Mouse (Mus musculus) left cerebral cortex, adult 11 months (tissue): ENCODE results near the gene Phf12.

Source experiments
- DNase-seq: peaks from one replicate; pipeline ENCODE4 v3.0.0; 2022; ENCODE audit warnings: low spot score

The Phf12 gene

DNA sequence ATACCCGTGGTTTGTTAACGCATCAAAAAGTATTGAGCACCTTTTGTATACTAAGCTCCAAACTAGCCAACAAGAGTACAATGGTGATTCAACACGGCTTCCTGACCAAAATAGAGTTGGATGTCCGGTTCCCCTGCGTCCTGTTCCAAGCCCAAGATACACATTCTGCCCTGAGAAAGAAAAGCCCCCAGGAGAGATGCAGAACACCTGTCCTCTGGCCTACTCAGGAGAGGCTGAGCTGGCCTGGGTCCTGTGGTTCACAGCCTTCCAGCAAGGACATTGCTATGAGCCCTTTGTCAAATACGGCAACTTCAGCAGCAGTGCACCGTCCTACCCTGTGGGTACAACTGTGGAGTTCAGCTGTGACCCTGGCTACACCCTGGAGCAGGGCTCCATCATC is 9.0 kb upstream of the Phf12 start:
- DNase-seq, result no peak

DNA sequence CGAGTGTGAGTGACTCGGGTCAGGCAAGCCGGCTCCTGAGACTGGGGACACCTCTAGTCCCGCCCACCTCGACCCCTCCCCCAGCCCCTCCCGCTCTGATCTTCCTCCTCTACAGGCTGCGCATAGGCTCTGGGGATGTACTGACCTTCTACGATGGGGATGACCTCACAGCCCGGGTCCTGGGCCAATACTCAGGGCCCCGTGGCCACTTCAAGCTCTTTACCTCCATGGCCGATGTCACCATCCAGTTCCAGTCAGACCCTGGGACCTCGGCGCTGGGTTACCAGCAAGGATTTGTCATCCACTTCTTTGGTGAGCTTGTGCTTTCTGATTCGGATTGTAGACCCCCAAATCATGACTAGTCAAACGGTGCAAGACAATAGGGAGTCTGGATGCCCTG is 8.2 kb upstream of the Phf12 start:
- no peak for DNase-seq

DNA sequence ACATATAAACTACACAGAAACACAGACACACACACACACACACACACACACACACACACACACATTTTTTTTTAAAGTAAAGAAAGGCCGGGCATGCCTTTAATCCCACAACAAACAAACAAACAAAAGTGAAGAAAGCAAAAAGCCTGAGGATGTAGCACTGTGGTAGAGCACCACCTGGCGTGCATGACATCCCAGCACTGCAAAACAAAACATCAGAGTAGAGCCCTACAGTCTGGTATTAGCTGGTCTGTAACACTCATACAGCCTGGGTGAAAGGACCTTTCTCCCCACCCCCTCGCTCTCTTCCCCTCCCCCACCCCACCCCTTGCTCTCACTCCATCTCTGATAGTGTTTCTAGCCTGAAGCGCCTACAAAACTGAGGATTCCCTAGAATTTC is 6.7 kb upstream of the Phf12 start:
- no peak for DNase-seq

DNA sequence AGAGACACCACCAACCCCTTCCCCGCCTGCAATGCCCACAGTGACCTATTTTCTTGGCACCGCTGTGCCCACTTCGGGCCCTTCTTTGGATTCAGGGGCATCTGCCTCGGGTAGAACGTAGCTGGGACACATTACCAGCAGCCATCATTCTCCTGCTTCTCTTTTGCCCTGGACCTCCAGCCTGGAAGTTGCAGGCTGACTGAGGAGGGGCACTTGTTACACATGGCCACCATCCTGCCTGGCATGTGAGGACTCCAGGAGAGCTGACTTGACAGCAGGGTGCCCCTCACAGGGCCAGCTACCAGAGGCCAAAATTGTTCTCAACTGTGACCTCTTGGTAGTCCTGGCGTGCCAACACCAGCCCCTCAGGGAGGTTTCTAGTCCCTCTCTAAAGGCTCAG is 4.4 kb upstream of the Phf12 start:
- DNase-seq, result no peak

DNA sequence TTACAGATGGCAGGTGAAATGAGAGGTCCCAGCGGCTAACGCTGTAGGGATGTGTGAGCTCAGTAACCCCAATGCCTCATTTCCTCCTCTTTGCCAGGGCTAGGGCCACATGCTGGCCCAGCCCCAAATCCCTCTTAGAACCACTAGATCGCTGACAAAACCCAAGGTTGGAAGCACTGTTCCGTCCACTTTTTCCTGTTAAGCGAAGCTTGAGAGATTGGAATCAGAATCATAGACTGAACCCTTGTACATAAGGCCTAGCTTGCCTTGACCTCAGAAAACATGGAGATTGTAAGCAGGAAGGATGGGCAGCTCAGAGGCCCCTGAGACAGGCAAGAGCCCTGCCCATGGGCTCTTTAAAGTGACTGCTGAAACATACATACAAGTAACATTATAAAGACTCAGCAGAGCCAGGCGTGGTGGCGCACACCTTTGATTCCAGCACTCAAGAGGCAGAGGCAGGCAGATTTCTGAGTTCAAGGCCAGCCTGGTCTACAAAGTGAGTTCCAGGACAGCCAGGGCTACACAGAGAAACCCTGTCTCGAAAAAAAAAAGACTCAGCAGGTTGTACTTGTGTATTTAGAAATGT is 3.2 kb upstream of the Phf12 start:
- no peak for DNase-seq

DNA sequence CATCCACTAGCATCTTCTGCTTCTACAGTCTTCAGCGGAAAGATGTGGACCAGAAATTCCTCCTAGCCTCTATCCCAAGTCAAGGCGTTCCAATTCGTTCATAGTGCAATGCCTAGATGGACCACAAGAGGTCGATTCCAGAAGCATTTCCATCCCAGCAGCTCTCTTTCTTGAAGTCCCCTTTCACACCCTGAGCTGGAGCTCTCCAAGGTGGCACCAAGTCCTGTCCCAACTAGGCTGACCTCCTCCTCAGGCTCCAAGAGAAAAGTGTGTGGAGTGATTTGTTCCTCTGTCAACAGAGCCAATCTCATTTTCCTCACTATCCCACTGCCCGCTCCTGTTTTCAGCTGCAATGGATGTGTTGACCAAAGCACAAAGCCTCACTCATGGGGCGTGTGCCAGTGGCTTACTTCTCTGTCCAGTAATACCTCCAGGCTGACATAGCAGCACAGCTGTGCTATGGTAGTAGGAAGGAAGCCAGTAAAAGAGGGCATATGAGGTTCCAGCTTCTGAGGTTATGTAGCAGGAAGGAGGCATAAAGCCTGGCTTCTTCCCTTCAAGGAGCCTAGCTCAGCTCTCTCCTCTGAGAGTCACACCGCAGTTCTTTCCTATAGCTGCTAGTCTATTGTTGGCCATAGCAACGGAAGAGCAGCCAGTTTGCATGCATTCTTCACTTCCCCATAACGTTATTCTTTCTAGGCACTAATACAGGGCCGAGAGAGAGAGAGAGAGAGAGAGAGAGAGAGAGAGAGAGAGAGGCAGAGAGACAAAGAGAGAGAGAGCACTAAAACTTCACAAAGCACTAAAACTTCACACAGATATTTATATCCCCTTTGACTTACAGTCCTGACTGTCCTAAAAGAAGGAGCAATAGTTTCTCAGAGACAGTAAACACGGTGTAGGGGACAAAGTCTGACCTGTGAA is 2.0 kb upstream of the Phf12 start:
- peak; percentile 50 for DNase-seq

DNA sequence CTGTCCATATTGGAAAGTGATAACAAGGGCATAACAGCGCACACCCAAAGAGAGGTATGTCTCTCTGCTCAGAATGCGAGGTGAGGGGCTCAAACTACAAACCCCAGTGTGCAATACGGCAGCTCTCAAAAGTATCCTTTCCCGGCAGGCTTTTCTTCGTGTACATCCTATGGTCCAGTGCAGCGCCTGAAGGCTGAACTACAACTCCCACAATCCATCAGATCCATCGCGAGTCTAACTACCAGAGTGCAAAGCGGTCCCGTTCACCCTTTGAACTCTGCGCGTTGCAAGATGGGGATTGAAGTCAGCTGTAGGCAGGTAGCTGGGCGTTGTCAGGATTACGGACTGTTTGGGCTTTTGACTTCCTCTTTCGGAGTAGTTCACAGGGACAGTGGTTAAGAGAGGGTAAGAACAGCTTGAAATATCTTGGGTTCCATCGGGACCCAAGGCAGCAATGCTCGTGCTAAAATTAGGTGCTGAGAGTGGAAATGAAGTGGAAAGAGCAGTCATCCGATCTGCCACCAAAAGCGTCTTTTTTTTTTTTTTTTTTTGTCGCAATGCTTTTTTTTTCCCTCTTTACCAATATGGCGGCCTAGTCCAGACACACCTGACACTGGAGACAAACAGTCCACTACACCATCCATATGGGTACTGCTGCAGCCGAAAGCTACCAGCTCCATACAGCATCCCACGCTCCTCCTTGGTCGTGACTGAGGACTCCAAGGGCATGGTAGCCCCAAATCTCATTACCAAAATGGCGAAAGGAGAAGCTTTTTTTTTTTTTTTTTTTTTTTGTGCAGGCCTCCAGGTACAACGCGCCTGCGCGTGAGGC is 729 bp upstream of the Phf12 start:
- DNase-seq, result peak; percentile 98

DNA sequence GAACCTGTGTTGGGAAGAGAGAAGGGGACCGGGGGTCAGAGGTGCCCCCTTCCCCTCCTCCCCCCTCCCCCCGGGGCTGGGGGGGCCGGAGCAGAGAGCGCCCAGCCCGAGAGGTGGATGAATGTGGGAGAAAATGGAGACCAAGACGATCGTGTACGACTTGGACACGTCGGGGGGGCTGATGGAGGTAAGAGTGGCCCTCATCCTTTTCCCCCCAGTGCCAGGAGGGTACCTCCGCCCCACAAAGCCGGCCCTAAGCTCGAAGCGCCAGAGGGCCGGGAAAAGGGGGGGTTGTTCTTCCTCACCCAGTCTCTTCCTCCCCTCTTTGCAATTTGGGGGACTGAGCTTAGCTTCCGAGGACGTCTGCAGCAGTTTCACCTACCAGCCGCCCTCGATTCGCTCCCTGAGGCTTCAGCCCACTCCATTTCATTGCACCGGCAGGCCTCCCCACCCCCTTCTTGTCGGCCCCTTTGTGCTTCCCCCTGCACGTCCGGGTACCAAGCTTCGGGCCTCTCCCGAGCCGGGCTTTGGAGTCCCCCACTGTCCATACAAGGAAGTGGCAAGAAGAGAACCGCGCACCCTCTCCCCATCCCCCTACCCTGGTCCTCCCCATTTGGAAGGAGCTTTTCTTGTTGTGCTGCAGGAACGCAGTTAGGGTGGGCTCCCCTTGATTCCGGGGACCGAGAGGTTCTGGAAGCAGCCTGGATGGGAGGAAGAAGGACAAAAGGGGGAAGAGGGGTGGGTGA is 810 bp downstream of the Phf12 start:
- no peak for DNase-seq

DNA sequence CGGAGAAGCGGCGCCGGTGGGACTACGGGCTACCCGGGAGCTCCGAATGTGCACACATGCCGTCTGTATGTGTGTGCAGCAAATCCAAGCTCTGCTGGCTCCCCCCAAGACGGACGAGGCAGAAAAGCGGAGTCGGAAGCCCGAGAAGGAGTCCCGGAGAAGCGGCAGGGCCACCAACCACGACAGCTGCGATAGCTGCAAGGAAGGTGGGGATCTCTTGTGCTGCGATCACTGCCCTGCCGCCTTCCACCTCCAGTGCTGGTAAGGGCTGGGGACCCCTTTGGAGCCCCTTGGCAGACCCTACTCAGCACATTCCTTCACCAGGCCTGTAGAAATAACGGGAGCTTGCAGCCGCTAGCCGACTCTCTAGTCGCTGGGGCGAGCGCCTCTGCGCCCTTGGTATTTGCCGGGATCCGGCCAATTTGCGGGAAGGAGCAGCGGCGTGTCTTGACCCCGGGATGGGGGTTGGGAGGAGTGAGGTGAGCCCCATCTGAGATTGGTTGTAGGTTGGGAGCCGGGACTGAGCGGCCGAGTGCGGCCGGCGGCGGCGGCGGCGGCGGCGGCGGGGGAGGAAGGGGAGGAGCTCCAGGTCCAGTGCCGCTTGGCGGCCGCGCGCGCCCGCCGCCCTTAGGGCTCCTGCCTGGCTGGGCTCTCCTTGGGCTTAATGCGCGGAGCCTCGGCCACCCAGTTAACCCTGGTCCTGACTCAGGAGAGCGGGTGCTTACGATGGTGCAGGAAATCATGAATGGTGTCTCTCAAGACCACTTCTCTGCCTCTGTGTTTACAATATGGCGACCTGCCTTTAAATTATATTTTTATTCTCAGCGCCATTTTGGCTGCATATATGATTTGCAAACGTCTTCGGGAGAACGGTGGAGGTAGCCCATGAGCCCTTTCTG is 1.6 kb downstream of the Phf12 start:
- DNase-seq, result peak; percentile 37

DNA sequence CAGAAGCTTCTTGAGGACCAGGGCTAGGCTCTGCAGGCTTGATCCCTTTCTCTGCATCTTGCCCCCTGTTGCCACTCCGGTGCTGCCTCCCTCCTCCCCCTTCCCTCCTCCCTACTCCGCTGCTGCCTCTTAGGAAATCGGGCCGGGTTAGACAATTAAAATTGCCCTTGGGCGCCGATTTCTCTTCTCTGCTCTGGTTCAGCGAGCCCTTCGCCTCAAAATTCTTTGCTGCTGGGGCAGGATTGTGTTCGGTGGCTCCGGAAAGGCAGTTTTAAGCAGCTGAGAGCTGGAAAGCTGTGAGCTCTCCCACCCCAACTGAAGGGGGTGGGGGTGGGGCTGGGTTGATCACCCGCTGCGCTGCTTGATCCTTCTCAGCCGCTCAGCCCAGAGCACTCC is 2.3 kb downstream of the Phf12 start:
- DNase-seq, result peak; percentile 40

DNA sequence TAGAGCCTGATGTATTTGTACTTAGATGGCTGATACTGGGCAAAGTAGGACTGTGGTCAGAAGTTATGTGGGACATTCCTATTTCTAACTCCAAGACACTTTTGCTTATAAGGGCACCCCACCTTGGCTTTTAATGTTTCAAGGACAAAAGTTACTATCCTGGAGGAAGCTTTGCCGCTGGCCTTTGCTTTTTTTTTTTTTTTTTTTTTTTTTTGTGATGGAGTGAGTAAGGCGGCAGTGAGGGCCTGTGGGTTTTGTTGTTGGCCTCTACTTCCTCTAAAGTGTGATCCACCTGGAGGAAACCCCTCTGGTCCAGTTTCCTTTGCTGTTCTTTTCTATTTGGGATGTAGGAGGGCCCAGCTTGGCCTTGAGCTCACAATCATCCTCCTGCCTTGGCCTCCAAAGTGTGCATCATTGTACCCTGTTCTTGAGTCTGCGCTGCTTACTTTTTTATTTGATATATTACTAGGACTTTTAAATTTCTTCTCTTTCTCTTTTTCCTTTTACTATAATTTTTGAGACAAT is 3.0 kb downstream of the Phf12 start:
- DNase-seq, result no peak

DNA sequence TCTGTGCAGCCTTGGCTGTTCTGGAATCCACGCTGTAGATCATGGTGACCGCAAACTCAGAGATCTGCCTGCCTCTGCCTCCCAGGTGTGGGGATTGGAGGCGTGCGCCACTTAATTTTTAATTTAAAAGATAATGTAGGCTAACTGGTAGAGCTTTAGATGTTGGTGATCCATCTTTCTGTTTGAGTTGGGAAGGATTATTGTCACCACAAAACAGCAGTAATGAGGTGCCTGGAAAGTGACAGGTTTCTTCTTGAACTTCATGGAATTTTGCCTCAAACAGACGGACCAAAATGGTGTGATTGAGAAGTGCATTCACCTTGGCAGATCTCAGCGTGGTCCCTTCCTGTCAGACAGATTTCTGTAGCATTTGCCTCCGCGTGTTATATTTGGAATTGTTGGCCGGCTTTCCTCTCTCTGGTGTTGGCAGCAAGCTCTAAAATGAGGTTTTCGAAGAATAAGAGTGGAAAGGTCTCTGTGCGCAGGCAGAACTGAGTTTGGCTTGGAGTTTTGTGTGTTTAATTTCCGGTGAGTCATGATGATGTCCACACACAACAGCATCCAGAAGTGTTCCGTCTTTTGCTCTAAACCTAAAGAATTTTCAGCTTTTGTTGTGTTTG is 6.6 kb downstream of the Phf12 start:
- no peak for DNase-seq

DNA sequence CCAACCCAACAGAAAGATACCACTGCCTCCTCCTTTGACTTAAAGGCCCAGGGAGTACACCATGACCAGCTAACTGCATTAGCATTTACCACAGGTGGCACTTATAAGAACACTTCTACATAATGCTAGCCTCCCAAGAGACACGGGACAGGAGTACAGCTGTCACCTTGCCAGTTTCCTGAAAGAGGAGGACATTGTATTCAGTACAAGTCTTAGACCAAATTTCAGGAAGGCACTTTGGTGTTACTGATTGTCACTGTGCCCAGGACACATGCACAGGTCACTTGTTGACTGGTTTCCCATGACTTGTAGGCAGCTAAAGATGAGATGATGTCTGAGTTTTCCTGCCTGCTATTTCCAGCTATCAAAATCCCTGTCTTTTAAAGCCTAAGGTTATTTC is 13.0 kb downstream of the Phf12 start:
- DNase-seq, result no peak

DNA sequence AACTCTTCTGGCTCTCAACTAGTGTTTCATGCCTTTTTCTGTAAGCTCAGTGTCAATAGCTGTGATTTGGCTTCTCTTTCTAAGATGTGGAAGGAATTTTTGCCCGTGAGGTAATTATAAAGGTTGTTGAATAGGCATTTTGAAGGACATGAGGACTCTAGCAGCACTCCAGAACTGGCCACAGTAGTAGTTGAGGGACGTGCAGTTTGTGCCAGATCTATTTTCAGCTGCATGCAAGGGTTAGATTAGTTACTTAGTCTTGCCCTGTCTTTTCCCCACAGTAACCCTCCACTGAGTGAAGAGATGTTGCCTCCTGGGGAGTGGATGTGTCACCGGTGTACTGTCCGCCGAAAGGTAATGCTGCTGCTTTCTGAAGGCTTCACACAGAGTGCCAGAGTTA is 23.9 kb downstream of the Phf12 start:
- no peak for DNase-seq

DNA sequence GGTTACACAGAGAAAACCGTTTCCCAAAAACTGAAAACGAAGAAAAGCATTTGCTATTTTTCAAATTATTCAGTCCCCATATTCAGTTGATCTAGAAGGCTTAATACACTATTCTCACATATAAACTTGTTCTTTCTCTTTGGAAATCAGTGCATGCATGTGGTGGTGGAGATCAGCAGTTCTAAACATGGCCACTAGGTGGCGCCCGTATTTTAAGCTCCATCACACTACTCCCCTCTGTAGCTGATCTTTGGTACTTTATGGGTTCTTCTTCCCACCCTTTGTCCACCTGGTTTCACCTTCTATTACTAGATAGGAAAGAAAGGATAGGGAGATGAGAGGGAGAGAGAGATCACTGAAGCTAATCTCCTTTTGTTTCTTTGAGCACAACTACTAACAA is 37.1 kb downstream of the Phf12 start:
- DNase-seq, result no peak

DNA sequence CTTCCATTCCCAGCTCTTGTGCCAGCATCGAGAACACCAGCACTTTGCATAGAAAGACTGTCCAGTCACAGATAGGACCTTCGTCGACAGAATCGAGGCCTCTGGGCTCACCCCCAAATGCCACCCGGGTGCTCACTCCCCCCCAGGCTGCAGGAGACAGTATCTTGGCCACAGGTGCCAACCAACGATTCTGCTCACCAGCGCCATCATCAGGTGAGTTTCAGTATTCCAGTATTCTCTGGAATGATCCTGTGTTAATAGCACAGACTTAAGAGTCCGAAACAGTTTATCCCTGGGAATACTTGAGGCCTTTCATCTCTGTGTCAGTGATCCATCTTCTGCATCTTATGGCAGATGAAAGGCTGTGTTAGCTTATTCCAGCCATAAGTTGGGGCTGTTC is 41.1 kb downstream of the Phf12 start:
- no peak for DNase-seq

DNA sequence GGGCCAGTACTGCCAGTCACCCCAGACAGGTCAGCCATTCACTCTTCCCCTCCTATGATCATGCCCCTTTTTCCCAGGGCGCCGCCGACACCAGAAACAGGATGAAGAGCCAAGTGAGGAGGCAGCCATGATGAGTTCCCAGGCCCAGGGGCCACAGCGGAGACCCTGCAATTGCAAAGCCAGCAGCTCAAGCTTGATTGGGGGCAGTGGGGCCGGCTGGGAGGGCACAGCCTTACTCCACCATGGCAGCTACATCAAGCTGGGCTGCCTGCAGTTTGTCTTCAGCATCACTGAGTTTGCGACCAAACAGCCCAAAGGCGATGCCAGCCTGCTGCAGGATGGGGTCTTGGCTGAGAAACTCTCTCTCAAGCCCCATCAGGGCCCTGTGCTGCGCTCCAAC is 46.7 kb downstream of the Phf12 start:
- DNase-seq, result no peak

DNA sequence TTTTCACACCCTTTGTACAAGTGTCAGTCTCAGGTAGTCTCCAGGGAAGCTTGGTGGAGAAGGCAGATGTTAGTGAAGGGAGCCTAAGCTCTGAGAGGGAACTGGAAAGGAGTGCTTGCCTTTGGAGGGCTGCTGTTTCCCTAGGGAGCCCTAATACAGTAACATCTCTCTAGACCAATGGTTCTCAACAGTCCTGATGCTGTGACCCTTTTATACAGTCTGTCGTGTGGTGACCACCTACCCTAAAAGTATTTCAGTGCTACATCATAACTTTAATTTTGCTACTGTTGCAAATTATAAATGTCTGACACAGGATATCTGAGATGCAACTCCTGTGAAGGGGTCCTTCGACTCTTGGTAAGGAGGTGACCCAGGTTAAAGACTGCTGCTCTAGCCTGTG is 48.0 kb downstream of the Phf12 start:
- no peak for DNase-seq

DNA sequence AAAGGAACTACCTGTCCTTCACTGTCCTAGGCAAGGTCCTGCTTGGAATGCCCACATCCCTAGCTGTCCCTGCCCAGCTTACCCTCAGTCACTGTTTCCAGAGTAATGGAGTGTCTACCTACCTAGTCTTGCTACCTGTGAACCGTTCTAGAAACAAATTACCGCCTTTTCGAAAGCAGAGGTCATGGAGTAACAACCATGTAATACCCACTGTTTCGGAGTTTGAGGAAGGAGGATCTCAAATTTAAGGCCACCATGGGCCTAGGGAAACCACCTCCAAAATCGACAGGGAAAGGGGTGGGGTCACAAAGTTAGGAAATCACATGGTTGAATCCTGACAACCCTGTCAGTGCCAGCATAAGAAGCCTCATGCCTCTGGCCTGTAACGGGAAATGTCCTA is 48.8 kb downstream of the Phf12 start:
- DNase-seq, result no peak
